Mouse (Mus musculus) testis, adult 2 months (tissue): ENCODE results near the gene Ctnna2. TPM values are rescaled to one million over a fixed set of nuclear protein-coding genes. Genes with fewer than 3 reads are reported as not detected.

Experiments
- H3K27ac ChIP-seq: fragments of 200-500 bp; 2 replicates; pipeline ENCODE4 v1.5.1; 2012; ENCODE audit warnings: low read depth, low read length; ENCODE audit not compliant: control insufficient read depth, insufficient read depth
- H3K27me3 ChIP-seq: fragments of 200-500 bp; 2 replicates; pipeline ENCODE4 v1.6.1; 2012; ENCODE audit warnings: mild to moderate bottlenecking, low read length, moderate library complexity; ENCODE audit not compliant: control insufficient read depth, insufficient read depth
- H3K36me3 ChIP-seq: fragments of 200-500 bp; 2 replicates; pipeline ENCODE4 v1.6.1; 2012; ENCODE audit warnings: mild to moderate bottlenecking, low read length; ENCODE audit not compliant: control insufficient read depth, insufficient read depth
- H3K4me1 ChIP-seq: fragments of 200-500 bp; 2 replicates; pipeline ENCODE4 v1.6.1; 2012; ENCODE audit warnings: low read length; ENCODE audit not compliant: control insufficient read depth, insufficient read depth
- H3K4me3 ChIP-seq: fragments of 200-500 bp; 2 replicates; pipeline ENCODE4 v1.5.1; 2012; ENCODE audit warnings: low read depth, mild to moderate bottlenecking, low read length, moderate library complexity, mixed read lengths; ENCODE audit not compliant: control insufficient read depth
- CTCF ChIP-seq: fragments of 200-500 bp; IDR thresholded peaks from 2 replicates; pipeline ENCODE4 v1.5.1; 2012; ENCODE audit warnings: low read depth, mild to moderate bottlenecking, inconsistent platforms, low read length, moderate library complexity; ENCODE audit not compliant: control insufficient read depth, insufficient read depth, insufficient replicate concordance
- POLR2A ChIP-seq: fragments of 200-500 bp; IDR thresholded peaks from 2 replicates; pipeline ENCODE4 v1.6.1; 2012; ENCODE audit warnings: low read depth, mild to moderate bottlenecking, inconsistent platforms, low read length, moderate library complexity; ENCODE audit not compliant: control insufficient read depth
- polyA plus RNA-seq: library from polyadenylated mRNA; depleted of rRNA; stranded (reverse); fragments of >200 nt; gene quantifications from 2 replicates; pipeline ENCODE4 v1.2.3, GENCODE M21; 2012

Gene Ctnna2
- polyA plus RNA-seq, 1 experiment = 7.2 TPM

- Histone ChIP-seq H3K27me3 (no peaks in the 10 kb centered on the region), H3K27ac (no peak overlapping the region), H3K36me3 (no peaks in the 10 kb centered on the region), H3K4me1 (no peaks in the 10 kb centered on the region), H3K4me3 (no peak overlapping the region)
- no peak for TF ChIP-seq POLR2A
- no peak for TF ChIP-seq CTCF
These were observed 578.7 kb downstream of the Ctnna2 start for GRCm38 (mm10) chr6:77400751-77401150.

- Histone ChIP-seq H3K4me3 (no peak overlapping the region), H3K36me3 (no peaks in the 10 kb centered on the region), H3K27me3 (no peaks in the 10 kb centered on the region), H3K4me1 (no peaks in the 10 kb centered on the region), H3K27ac (no peak overlapping the region)
- no peak for TF ChIP-seq POLR2A
- TF ChIP-seq CTCF = no peak
These were observed 587.8 kb downstream of the Ctnna2 start for GRCm38 (mm10) chr6:77391663-77392062.

GRCm38 (mm10) chr6:77381309-77381708, 598.2 kb downstream of the Ctnna2 start:
- Histone ChIP-seq H3K36me3 (no peaks in the 10 kb centered on the region), H3K4me1 (no peaks in the 10 kb centered on the region), H3K4me3 (no peak overlapping the region), H3K27ac (no peak overlapping the region), H3K27me3 (no peaks in the 10 kb centered on the region)
- TF ChIP-seq POLR2A (no peak), CTCF (no peak)

GRCm38 (mm10) chr6:77373132-77373531, 606.4 kb downstream of the Ctnna2 start:
- Histone ChIP-seq H3K4me1 (no peaks in the 10 kb centered on the region), H3K27ac (no peak overlapping the region), H3K4me3 (no peak overlapping the region), H3K27me3 (no peaks in the 10 kb centered on the region), H3K36me3 (no peaks in the 10 kb centered on the region)
- no peak for TF ChIP-seq POLR2A
- TF ChIP-seq CTCF = no peak

GRCm38 (mm10) chr6:77371147-77371546, 608.4 kb downstream of the Ctnna2 start:
- Histone ChIP-seq H3K4me1 (no peaks in the 10 kb centered on the region), H3K27ac (no peak overlapping the region), H3K27me3 (no peaks in the 10 kb centered on the region), H3K4me3 (no peak overlapping the region), H3K36me3 (no peaks in the 10 kb centered on the region)
- no peak for TF ChIP-seq CTCF
- no peak for TF ChIP-seq POLR2A

- H3K27me3 ChIP-seq = no peaks in the 10 kb centered on the region
- no peaks in the 10 kb centered on the region for H3K36me3 ChIP-seq
- TF ChIP-seq POLR2A (no peak), CTCF (no peak)
- no peak overlapping the region for H3K27ac ChIP-seq
- H3K4me1 ChIP-seq = no peaks in the 10 kb centered on the region
- H3K4me3 ChIP-seq = no peak overlapping the region
These were observed 621.0 kb downstream of the Ctnna2 start for GRCm38 (mm10) chr6:77358471-77358837.

- Histone ChIP-seq H3K27ac (no peak overlapping the region), H3K36me3 (no peaks in the 10 kb centered on the region), H3K27me3 (no peaks in the 10 kb centered on the region), H3K4me1 (no peaks in the 10 kb centered on the region), H3K4me3 (no peak overlapping the region)
- no peak for TF ChIP-seq CTCF
- no peak for TF ChIP-seq POLR2A
These were observed 621.6 kb downstream of the Ctnna2 start for GRCm38 (mm10) chr6:77357748-77358470.

- TF ChIP-seq POLR2A (no peak), CTCF (no peak)
- H3K4me1 ChIP-seq = no peaks in the 10 kb centered on the region
- H3K27me3 ChIP-seq = no peaks in the 10 kb centered on the region
- no peak overlapping the region for H3K27ac ChIP-seq
- H3K4me3 ChIP-seq = no peak overlapping the region
- no peaks in the 10 kb centered on the region for H3K36me3 ChIP-seq
These were observed 624.7 kb downstream of the Ctnna2 start for GRCm38 (mm10) chr6:77354826-77355225.
